Mouse (Mus musculus) liver, postnatal 0 days (tissue): Measurements from ENCODE around the gene Epn2.

Source experiments
- CTCF ChIP-seq: sonication (generic); IDR thresholded peaks from 2 replicates; pipeline ENCODE4 v1.5.1; 2016; ENCODE audit warnings: antibody characterized with exemption, low read depth
- EP300 ChIP-seq: IDR thresholded peaks from 2 replicates; pipeline ENCODE4 v1.6.1; 2016; ENCODE audit warnings: antibody characterized with exemption, low read depth, mild to moderate bottlenecking

DNA sequence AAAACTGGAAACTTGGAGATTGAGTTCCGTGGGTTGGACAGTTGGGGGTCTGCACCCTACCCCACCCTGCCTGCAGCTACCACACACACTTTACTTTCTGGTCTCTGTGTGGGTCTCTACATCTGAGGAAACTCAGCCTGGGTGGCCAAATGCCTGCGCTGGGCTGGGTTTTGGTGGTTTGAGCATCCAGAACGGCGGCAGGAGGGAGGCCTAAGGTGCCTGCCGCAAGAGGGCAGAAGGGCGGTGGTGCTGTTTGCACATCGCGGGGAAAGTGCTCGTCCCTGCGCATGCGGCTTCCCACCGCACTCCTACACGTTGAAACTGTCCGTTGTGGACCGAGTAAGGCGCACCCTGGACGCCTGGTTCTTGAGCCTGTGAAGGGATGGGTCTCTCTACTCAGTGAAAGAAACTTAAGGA lies 40.8 kb upstream of the Epn2 start:
- peak; percentile 83 for TF ChIP-seq CTCF
- no peak for TF ChIP-seq EP300
